Mouse (Mus musculus) NIH3T3 (cell line): ENCODE measurements around the gene Btd.

Experiments used
- DNase-seq: peaks from one replicate; pipeline ENCODE4 v3.0.0-alpha.2; 2012; ENCODE audit warnings: low read depth

The Btd gene

DNA sequence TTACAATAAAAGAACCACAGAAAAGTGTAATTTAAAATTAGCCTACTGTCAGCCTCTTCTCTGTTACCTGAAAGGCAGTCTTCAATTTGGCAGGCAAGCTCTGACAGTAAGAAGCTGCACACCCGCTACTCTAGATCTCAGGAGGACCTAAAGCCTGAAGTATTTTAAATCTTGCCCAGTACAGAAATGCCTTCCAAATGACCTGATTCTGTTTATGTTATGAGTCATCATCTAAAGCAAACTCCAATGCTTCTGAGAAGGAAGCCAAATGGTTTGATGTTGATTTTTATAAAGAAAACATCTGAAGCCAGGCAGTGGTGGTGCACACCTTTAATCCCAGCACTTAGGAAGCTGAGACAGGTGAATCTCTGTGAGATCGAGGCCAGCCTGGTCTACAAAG, 59.5 kb downstream of the Btd start:
- DNase-seq: peak; percentile 63

GRCm38 (mm10) chr14:31709343-31709742, 68.5 kb downstream of the Btd start:
- no peak for DNase-seq

- DNase-seq: no peak
Observed at GRCm38 (mm10) chr14:31715669-31716068, 74.8 kb downstream of the Btd start.

- no peak for DNase-seq
Observed at GRCm38 (mm10) chr14:31717360-31717759, 76.5 kb downstream of the Btd start.
